Mouse (Mus musculus) erythroblast, embryonic 14.5 days (primary cell): ENCODE measurements around the gene Rubcnl.

ENCODE experiments used
- GATA1 ChIP-seq: IDR thresholded peaks from 2 replicates; pipeline ENCODE4 v1.6.1; 2012; ENCODE audit warnings: low read length, inconsistent platforms, mixed read lengths
- TAL1 ChIP-seq: IDR thresholded peaks from 3 replicates; pipeline ENCODE4 v1.6.1; 2012; ENCODE audit warnings: low read length, inconsistent platforms, mixed read lengths

GRCm38 (mm10) chr14:75024793-75025710 lies 9.2 kb downstream of the Rubcnl start:
- no peak for TF ChIP-seq GATA1
- TF ChIP-seq TAL1: no peak
